Mouse (Mus musculus): ENCODE measurements around the gene Ccdc80. TPM values are rescaled to one million over a fixed set of nuclear protein-coding genes. Genes with fewer than 3 reads are reported as not detected.

Ccdc80 gene
- polyA plus RNA-seq, 1 experiment from 2014 or later: 7.0 TPM

Other genes starting within 250 kb of the Ccdc80 start
- gene Cd200r2, start 226.3 kb upstream of the Ccdc80 start, polyA plus RNA-seq (2015; fragmentation: Nextera tagmentation; extraction: Ambion mirVana): not detected in 2 replicates
- gene Cd200r3, start 149.7 kb upstream of the Ccdc80 start, polyA plus RNA-seq (2015; fragmentation: Nextera tagmentation; extraction: Ambion mirVana): not detected in 2 replicates
- gene Slc35a5, start 65.3 kb downstream of the Ccdc80 start, polyA plus RNA-seq (2015; fragmentation: Nextera tagmentation; extraction: Ambion mirVana): 34.6 and 37.8 TPM in 2 replicates
- gene Atg3, start 65.4 kb downstream of the Ccdc80 start, polyA plus RNA-seq (2015; fragmentation: Nextera tagmentation; extraction: Ambion mirVana): 53.8 and 56.7 TPM in 2 replicates
- gene Btla, start 130.9 kb downstream of the Ccdc80 start, polyA plus RNA-seq (2015; fragmentation: Nextera tagmentation; extraction: Ambion mirVana): 0.13 and 0.14 TPM in 2 replicates